ENCODE assay signal across 8 mouse cellular contexts in genomic region chr1:132006721-132007120, GRCm38 (mm10). TPM values are rescaled to one million over a fixed set of nuclear protein-coding genes. Genes with fewer than 3 reads are reported as not detected.
A peak's percentile ranks its signal among the peaks of the same experiment; 100 is the strongest.
DNase-seq lines count a peak whose midpoint lies in the region; ATAC-seq and TF ChIP-seq lines count a peak whose summit lies in the region.

No protein-coding gene starts in this region.

- TF ChIP-seq POLR2A in heart, adult 2 months (IDR thresholded peaks at IDR 0.05; ENCODE audit: insufficient read depth, low read depth, low read length) = no peak

- H3K27me3 ChIP-seq in heart, adult 2 months (ENCODE audit: control insufficient read depth, insufficient read depth, low read length) = no peaks in the 10 kb centered on the region
- H3K27me3 ChIP-seq in G1E (ENCODE audit: insufficient read depth, low read length) = no peaks in the 10 kb centered on the region
- no peaks in the 10 kb centered on the region for H3K27me3 ChIP-seq in heart, postnatal 0 days (ENCODE audit: control insufficient read depth, insufficient read depth, low read length)
- H3K27me3 ChIP-seq in lung, postnatal 0 days (replicated peaks; ENCODE audit: insufficient read depth, low read length) = no peaks in the 10 kb centered on the region

- H3K4me1 ChIP-seq in heart, adult 2 months (ENCODE audit: control insufficient read depth, insufficient read depth, low read length) = peaks cover 20% of the 10 kb centered on the region
- H3K4me1 ChIP-seq in G1E (ENCODE audit: insufficient read depth, low read depth, low read length) = peaks cover 52% of the 10 kb centered on the region
- H3K4me1 ChIP-seq in heart, postnatal 0 days (ENCODE audit: control insufficient read depth, insufficient read depth) = peaks cover 16% of the 10 kb centered on the region
- H3K4me1 ChIP-seq in lung, postnatal 0 days (ENCODE audit: insufficient read depth, low read depth, low read length) = peaks cover 13% of the 10 kb centered on the region; the same call in 1 of the 2 replicates

- no peak for ATAC-seq in G1E (ENCODE audit: extremely low read depth, insufficient number of reproducible peaks, low FRiP score, poor library complexity, severe bottlenecking)
- no peak for ATAC-seq in heart, postnatal 0 days (ENCODE audit: insufficient read depth, low read depth)
- ATAC-seq in lung, postnatal 0 days = no peak

- H3K27ac ChIP-seq in heart, adult 2 months = peak overlapping the region; percentile 100
- peak overlapping the region; percentile 100 for H3K27ac ChIP-seq in heart, postnatal 0 days (ENCODE audit: low read depth)
- peak overlapping the region; percentile 100 for H3K27ac ChIP-seq in lung, postnatal 0 days (ENCODE audit: low read length)

- no peak for TF ChIP-seq EP300 in heart, adult 2 months (IDR thresholded peaks at IDR 0.05; ENCODE audit: insufficient read depth, low read depth, low read length)
- TF ChIP-seq EP300 in heart, postnatal 0 days (IDR thresholded peaks at IDR 0.05; ENCODE audit: low read depth) = no peak
- no peak; the same call in 1 of the 2 replicates for TF ChIP-seq EP300 in lung, postnatal 0 days (IDR thresholded peaks at IDR 0.05)

- TF ChIP-seq CTCF in heart, adult 2 months (IDR thresholded peaks at IDR 0.05) = no peak
- no peak for TF ChIP-seq CTCF in G1E (IDR thresholded peaks at IDR 0.05; ENCODE audit: low read depth, low read length)
- TF ChIP-seq CTCF in heart, postnatal 0 days (IDR thresholded peaks at IDR 0.05; ENCODE audit: low read depth) = no peak
- TF ChIP-seq CTCF in lung, postnatal 0 days (IDR thresholded peaks at IDR 0.05) = no peak

- H3K9ac ChIP-seq in heart, adult 2 months (ENCODE audit: low read depth, low read length) = peak overlapping the region; percentile 15; the same call in 1 of the 2 replicates
- peak overlapping the region; percentile 96 for H3K9ac ChIP-seq in heart, postnatal 0 days (replicated peaks; ENCODE audit: low read depth, low read length)
- peak overlapping the region; percentile 94; the same call in 1 of the 2 replicates for H3K9ac ChIP-seq in lung, postnatal 0 days (replicated peaks; ENCODE audit: low read depth)

- H3K4me2 ChIP-seq in heart, postnatal 0 days (ENCODE audit: low read depth, low read length) = peak overlapping the region; percentile 79
- H3K4me2 ChIP-seq in lung, postnatal 0 days (replicated peaks; ENCODE audit: low read depth, low read length) = peak overlapping the region; percentile 77

- H3K79me2 ChIP-seq in heart, adult 2 months (replicated peaks; ENCODE audit: control insufficient read depth, insufficient read depth, low read length) = peaks cover 2% of the 10 kb centered on the region

- intact Hi-C loops in heart, adult 2 months (cut with DNase I) = loop anchor here (10.0 kb wide), 1 partner anchor 318 kb away; no protein-coding TSS in a partner anchor
- intact Hi-C loops in gastrocnemius, postnatal 14 days (cut with DNase I; ENCODE audit: low total_unique reads) = no loop called here

- peak overlapping the region; percentile 93 for H3K4me3 ChIP-seq in heart, adult 2 months
- H3K4me3 ChIP-seq in G1E (ENCODE audit: low read depth, low read length) = peak overlapping the region; percentile 81; the same call in 1 of the 2 replicates
- peak overlapping the region; percentile 83 for H3K4me3 ChIP-seq in heart, postnatal 0 days (ENCODE audit: low read depth, low read length)
- H3K4me3 ChIP-seq in lung, postnatal 0 days (ENCODE audit: low read depth, low read length) = peak overlapping the region; percentile 90

- peaks cover 15% of the 10 kb centered on the region for H3K36me3 ChIP-seq in heart, adult 2 months (ENCODE audit: control insufficient read depth, insufficient read depth, low read length)
- peaks cover 16% of the 10 kb centered on the region for H3K36me3 ChIP-seq in G1E (replicated peaks)
- no peaks in the 10 kb centered on the region for H3K36me3 ChIP-seq in heart, postnatal 0 days (replicated peaks; ENCODE audit: control insufficient read depth, insufficient read depth, low read length)
- no peaks in the 10 kb centered on the region for H3K36me3 ChIP-seq in lung, postnatal 0 days (ENCODE audit: insufficient read depth, low read length)

- H3K9me3 ChIP-seq in G1E (replicated peaks) = no peaks in the 10 kb centered on the region
- H3K9me3 ChIP-seq in heart, postnatal 0 days (replicated peaks; ENCODE audit: control insufficient read depth, low read length) = no peaks in the 10 kb centered on the region
- H3K9me3 ChIP-seq in lung, postnatal 0 days (ENCODE audit: low read length) = no peaks in the 10 kb centered on the region

- WGBS in heart, adult 2 months = 25% methylated on average over 5 of the region's 5 CpGs
- WGBS in heart, postnatal 0 days = 32% methylated on average over 5 of the region's 5 CpGs
- WGBS in lung, postnatal 0 days = 12% methylated on average over 5 of the region's 5 CpGs

- DNase-seq in heart, adult 2 months = no peak
- no peak for DNase-seq in heart, postnatal 4 days
- DNase-seq in G1E (ENCODE audit: low spot score) = peak; percentile 21
- no peak for DNase-seq in heart, postnatal 0 days (ENCODE audit: low spot score)
- peak; percentile 64 for DNase-seq in lung, postnatal 0 days (ENCODE audit: low spot score)
- DNase-seq in ovary, postnatal 36 days (ENCODE audit: low spot score) = no peak
- no peak for DNase-seq in gastrocnemius, postnatal 14 days
- no peak for DNase-seq in Muller cell, postnatal 12 days (ENCODE audit: inconsistent ontology term)

RNA-seq across cellular contexts. Expression of gene Elk4, which starts 0.7 kb away (rescaled TPM):
- total RNA-seq in heart, adult 2 months (2021) = 10 to 100 TPM; 76.5 to 77.4 TPM
- 20.8 and 32.7 TPM in 2 replicates for polyA plus RNA-seq in heart, adult 2 months (2012; rRNA removed)
- total RNA-seq in heart, postnatal 4 days (2021) = 100 to 1,000 TPM; 104 to 110 TPM
- total RNA-seq in G1E (2014; fragmentation: Nextera tagmentation) = 166 and 187 TPM in 2 replicates
- 67.4 and 83.2 TPM in 2 replicates for total RNA-seq in G1E (2017)
- polyA plus RNA-seq in G1E (2012) = 4.1 and 5.1 TPM in 2 replicates
- 32.9 and 35.3 TPM in 2 replicates for total RNA-seq in heart, postnatal 0 days (2014; rRNA removed; ENCODE audit: low replicate concordance)
- polyA plus RNA-seq in heart, postnatal 0 days (2015; fragmentation: Nextera tagmentation; extraction: Ambion mirVana) = 10.5 and 13.3 TPM in 2 replicates
- 26.3 and 28.0 TPM in 2 replicates for polyA plus RNA-seq in lung, postnatal 0 days (2015; fragmentation: Nextera tagmentation; extraction: Ambion mirVana)
- total RNA-seq in gastrocnemius, postnatal 14 days (2021) = 10 to 100 TPM; 65.1 to 65.8 TPM

RNA-seq across cellular contexts. Expression of gene Slc45a3, which starts 44.0 kb away (rescaled TPM):
- total RNA-seq in heart, adult 2 months (2021) = 1 to 10 TPM; 3.8 to 7.0 TPM
- polyA plus RNA-seq in heart, adult 2 months (2012; rRNA removed) = 5.5 and 6.4 TPM in 2 replicates
- total RNA-seq in heart, postnatal 4 days (2021) = 1 to 10 TPM; 2.1 to 2.3 TPM
- 36.9 and 48.1 TPM in 2 replicates for total RNA-seq in G1E (2014; fragmentation: Nextera tagmentation)
- total RNA-seq in G1E (2017) = 51.4 and 56.6 TPM in 2 replicates
- 12.3 and 14.4 TPM in 2 replicates for polyA plus RNA-seq in G1E (2012)
- total RNA-seq in heart, postnatal 0 days (2014; rRNA removed; ENCODE audit: low replicate concordance) = 9.5 and 23.6 TPM in 2 replicates
- 2.6 and 2.8 TPM in 2 replicates for polyA plus RNA-seq in heart, postnatal 0 days (2015; fragmentation: Nextera tagmentation; extraction: Ambion mirVana)
- polyA plus RNA-seq in lung, postnatal 0 days (2015; fragmentation: Nextera tagmentation; extraction: Ambion mirVana) = 5.7 and 6.9 TPM in 2 replicates
- total RNA-seq in gastrocnemius, postnatal 14 days (2021) = 1 to 10 TPM; 1.0 to 1.1 TPM

Comparison
In these comparisons a context has a peak if more than half of its experiments do, and no peak if none do; other contexts are left out.
1. DNase-seq: peak in G1E (single experiment) and lung, postnatal 0 days (single experiment); none in heart, adult 2 months (0 of 2), heart, postnatal 4 days (single experiment), heart, postnatal 0 days (single experiment), ovary, postnatal 36 days (single experiment), gastrocnemius, postnatal 14 days (single experiment) and Muller cell, postnatal 12 days (single experiment).
2. H3K9ac ChIP-seq: peak in every context shown above with its lines; median percentile 96 in heart, postnatal 0 days; 94 in lung, postnatal 0 days; 15 in heart, adult 2 months.
3. Peak in every context shown above with its lines, with median percentiles within 50 percentile points of each other: H3K27ac ChIP-seq and H3K4me3 ChIP-seq.